Mouse (Mus musculus) heart, adult 9 months (tissue): Measurements from ENCODE around the gene Tcte1.

ENCODE experiments used
- DNase-seq, 2 experiments: peaks; one replicate each; pipeline ENCODE4 v3.0.0; 2022; ENCODE audit warnings: low spot score in 2 of 2

The Tcte1 gene

DNA sequence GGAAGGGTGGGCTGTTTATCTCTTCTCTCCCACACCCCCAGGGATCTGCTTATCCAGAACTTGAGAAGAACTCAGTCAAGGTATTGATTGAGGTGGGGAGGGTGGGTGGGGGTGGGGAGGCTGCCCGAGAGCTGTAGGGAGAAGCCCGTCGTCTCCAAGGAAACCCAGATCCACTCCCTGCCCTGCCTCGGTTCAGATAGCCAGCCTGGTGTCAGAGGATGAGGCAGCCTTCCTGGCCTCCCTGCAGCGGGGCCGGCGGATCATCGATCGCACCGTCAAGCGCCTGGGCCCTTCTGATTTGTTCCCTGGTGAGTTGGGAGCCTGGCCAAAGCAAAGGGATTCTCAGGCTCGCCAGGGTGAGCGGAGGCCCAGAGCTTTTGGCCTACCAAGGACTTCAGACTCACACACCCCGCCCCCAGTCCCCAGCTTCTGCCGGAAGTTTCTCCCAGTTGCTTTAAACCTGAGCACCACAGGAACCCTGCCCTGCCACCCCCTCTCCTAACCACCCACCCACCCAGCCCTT is 8.0 kb upstream of the Tcte1 start:
- no peak for DNase-seq

DNA sequence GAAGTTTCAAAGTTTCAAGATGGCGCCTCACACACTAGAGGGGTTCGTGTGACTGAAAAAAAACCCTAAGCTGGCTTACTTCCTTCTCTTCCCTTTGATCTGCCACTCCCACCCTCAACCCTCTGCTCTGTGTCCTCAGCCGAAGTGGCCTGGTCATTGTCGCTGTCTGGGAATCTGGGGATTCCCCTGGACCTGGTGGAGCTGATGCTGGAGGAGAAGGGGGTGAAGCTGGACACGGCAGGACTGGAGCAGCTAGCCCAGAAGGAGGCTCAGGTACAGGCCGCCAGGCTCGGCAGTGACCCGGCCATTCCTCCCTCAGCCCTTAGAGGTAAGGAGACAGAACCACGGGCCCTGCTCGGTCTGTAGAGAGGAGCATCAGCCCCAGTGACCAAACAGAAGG is 7.4 kb upstream of the Tcte1 start:
- no peak for DNase-seq

- DNase-seq: peak; percentile 31 to 63
These were observed 6.7 kb upstream of the Tcte1 start for GRCm38 (mm10) chr17:45516488-45516887.

DNA sequence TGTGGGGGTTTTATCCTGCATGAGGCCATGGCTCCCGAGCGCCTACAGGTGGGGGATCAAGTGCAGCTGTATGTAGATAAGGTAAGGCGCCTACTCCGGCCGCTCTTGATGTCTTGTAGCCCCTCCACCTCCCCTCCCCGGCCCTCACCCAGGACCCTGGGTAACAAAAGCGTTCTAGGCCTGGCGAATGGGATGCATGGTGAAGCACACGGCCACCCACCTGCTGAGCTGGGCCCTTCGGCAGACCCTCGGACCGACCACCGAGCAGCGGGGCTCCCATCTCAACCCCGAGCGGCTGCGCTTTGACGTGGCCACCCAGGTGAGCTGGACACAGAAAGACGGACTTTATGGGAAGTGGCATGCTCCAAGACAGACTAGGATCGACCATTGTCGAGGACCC is 6.1 kb upstream of the Tcte1 start:
- DNase-seq: no peak

GRCm38 (mm10) chr17:45517549-45518215 is 5.6 kb upstream of the Tcte1 start:
- no peak for DNase-seq

DNA sequence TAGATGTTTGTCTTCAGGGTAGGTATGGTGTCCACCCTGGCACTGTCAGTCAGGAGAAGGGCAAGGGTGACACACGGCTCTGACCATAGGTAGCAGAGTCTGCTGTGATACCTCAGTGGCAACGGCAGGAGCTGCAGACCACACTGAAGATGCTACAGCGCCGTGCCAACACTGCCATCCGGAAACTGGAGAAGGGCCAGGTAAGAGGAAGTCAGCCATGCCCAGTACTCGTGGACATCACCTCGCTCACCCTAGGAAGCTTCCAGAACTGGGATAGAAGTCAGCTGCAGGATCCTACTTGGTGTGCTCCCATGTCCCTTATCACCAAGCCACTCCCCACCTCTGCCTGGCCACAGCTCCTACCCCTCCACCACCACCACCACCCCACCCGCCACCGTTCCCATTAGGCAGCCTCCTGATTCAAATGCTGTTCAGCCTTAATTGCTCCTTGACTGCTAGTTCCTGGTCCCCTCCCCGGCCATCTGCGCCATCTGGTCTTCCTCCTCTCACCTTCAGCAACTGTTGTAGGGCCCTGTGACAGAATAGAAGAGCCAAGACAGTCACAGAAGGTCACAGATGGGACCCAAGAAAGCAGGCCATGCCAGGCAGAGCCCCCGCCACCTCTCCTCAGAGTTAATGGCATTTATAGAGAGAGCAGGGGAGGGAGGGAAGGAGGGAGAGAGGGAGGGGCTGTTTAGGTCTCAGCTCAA is 4.3 kb upstream of the Tcte1 start:
- no peak for DNase-seq

DNA sequence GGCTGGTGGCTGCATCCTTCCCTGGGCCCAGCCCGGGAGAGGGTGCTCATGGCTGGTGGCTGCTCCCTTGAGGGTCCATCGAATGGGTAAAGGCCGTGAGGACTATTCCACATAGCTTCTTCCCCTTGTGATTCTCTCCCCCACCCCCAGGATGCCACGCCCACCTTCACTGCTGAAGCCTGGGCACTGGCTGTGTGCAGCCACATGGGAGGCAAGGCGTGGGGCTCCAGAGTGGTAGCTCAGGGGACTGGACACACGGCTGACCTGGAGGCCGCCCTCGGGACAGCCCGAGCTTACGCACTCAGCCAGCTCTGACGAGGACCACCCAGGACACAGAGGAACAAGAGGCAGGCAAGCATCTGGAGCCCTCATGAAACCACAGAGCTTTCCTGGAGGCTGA is 3.1 kb upstream of the Tcte1 start:
- no peak for DNase-seq

GRCm38 (mm10) chr17:45524961-45525360 is 1.7 kb downstream of the Tcte1 start:
- no peak for DNase-seq

DNA sequence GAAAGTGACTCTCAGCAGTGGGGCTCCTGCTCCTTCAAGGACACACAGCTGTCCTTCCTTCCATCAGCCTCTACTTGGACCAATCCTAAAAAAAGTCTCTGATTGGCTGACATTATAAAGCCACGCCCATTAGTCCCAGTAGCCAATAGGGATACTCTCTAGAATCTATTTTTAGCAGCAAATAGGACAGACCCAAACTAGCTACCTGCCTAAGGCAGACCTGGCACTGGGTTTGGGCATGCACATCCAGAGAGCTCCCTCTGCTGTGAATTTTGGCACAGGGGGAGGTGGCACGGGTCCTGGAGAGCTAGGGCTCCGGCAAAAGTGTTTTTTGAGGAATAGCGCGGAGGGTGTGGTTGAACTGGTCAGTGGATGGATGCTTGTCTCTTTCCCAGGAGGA is 3.3 kb downstream of the Tcte1 start:
- DNase-seq: no peak

- DNase-seq: no peak
These were observed 7.1 kb downstream of the Tcte1 start for GRCm38 (mm10) chr17:45530346-45530782.

DNA sequence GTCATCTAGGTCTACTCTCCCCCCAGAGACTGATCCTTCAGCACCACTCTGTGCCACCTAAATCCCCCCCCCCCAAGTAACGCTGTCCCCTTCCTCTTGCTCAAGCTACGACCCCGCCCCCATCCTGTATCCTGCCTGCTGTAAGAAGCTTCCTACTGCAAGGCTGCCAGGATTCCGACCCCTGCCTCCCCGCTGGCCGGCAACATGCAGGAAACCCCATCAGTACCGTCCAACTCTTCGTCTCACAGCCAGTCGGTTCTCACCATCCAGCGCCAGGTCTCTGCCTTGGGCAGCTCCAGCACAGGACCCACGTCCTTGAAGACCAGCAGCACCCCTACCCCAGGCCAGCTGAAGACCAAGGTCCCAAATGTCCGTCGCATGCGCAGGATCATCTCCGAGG is 9.7 kb downstream of the Tcte1 start:
- no peak for DNase-seq

GRCm38 (mm10) chr17:45536264-45536663 is 13.0 kb downstream of the Tcte1 start:
- no peak for DNase-seq

- no peak for DNase-seq
These were observed 15.2 kb downstream of the Tcte1 start for GRCm38 (mm10) chr17:45538394-45538793.

GRCm38 (mm10) chr17:45539664-45540063 is 16.4 kb downstream of the Tcte1 start:
- no peak for DNase-seq

- no peak for DNase-seq
These were observed 18.9 kb downstream of the Tcte1 start for GRCm38 (mm10) chr17:45542129-45542528.

GRCm38 (mm10) chr17:45542705-45543104 is 19.5 kb downstream of the Tcte1 start:
- DNase-seq: no peak

- DNase-seq: no peak
These were observed 19.9 kb downstream of the Tcte1 start for GRCm38 (mm10) chr17:45543115-45543514.

GRCm38 (mm10) chr17:45544001-45544872 is 21.0 kb downstream of the Tcte1 start:
- no peak for DNase-seq

DNA sequence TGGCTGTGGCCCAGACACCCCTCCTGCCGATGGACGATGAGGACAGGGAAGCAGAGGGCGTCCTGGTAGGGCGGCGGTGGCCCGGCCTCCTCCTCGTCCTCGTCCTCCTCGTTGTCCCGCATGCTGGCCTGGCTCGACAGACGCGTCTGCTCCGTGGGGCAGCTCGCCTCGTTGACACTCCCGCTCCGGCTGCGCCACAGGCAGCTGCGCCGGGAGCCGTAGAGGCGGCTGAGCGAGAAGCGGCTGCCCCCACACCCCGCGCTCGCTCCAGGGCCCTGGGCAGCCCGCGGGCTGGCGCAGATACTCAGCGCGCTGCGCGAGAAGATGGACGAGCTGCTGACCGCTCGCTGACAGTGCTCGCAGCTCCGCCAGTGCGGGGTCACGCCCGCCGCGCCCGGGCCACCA is 21.6 kb downstream of the Tcte1 start:
- no peak for DNase-seq

DNA sequence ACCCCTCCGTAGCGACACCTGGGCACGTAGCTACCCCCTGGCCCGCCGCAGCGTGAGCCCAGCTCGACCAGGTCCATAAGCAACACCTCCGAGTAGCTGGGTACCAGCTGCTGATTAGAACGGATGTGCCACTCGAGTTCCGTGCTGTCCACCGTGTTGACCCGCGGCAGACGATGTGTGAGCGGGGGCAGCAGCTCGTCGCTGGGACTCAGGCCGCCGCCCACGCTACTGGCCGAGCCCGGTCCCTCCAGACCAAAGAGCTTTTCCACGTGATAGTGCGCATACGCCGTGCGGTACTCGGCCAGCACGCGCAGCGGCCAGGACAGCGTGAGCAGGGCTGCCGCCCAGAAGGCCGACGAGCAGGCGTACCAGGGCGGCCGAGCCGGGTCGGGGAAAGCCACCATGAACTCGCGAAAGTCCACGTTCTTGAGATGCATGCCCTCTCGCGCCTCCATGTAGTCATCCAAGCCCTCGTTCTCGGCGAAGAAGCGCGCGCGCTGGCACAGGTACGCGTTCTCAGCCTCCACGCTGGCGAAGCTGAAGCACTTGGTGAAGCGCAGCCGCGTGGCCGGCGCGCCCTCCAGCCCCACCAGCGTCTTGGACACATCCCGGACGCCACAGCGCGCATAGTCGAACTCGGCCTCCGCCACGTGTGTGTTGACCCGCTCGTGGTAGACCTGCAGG is 22.2 kb downstream of the Tcte1 start:
- DNase-seq: no peak

GRCm38 (mm10) chr17:45546941-45547340 is 23.7 kb downstream of the Tcte1 start:
- DNase-seq: no peak
